Mouse (Mus musculus): ENCODE measurements around the gene Exosc3.
"Not testable (repeated sequence)": the region's sequence is repeated elsewhere in the genome, so short reads cannot be mapped to it uniquely, and the experiment has no call there.

The Exosc3 gene

GRCm38 (mm10) chr4:45342286-45343155 is at the start of gene Exosc3:
TSS of gene Exosc3 (minus strand) at chr4:45342732.
- peak; percentile 70 for ATAC-seq (ENCODE audit: insufficient number of reproducible peaks, low FRiP score, low TSS enrichment)

- no peak for ATAC-seq (ENCODE audit: insufficient number of reproducible peaks, low FRiP score, low TSS enrichment)
Measured at GRCm38 (mm10) chr4:45392099-45392498, 49.6 kb upstream of the Exosc3 start.

- not testable (repeated sequence) for ATAC-seq (ENCODE audit: insufficient number of reproducible peaks, low FRiP score, low TSS enrichment)
Measured at GRCm38 (mm10) chr4:45387296-45387695, 44.8 kb upstream of the Exosc3 start.

GRCm38 (mm10) chr4:45382133-45382532 is 39.6 kb upstream of the Exosc3 start:
- ATAC-seq (ENCODE audit: insufficient number of reproducible peaks, low FRiP score, low TSS enrichment): not testable (repeated sequence)

GRCm38 (mm10) chr4:45380903-45381580 is 38.5 kb upstream of the Exosc3 start:
- ATAC-seq (ENCODE audit: insufficient number of reproducible peaks, low FRiP score, low TSS enrichment): not testable (repeated sequence)

GRCm38 (mm10) chr4:45376573-45376972 is 34.0 kb upstream of the Exosc3 start:
- no peak for ATAC-seq (ENCODE audit: insufficient number of reproducible peaks, low FRiP score, low TSS enrichment)

- no peak for ATAC-seq (ENCODE audit: insufficient number of reproducible peaks, low FRiP score, low TSS enrichment)
Measured at GRCm38 (mm10) chr4:45374879-45375278, 32.3 kb upstream of the Exosc3 start.

GRCm38 (mm10) chr4:45371261-45371660 is 28.7 kb upstream of the Exosc3 start:
- no peak for ATAC-seq (ENCODE audit: insufficient number of reproducible peaks, low FRiP score, low TSS enrichment)

- ATAC-seq (ENCODE audit: insufficient number of reproducible peaks, low FRiP score, low TSS enrichment): no peak
Measured at GRCm38 (mm10) chr4:45356653-45357052, 14.1 kb upstream of the Exosc3 start.

GRCm38 (mm10) chr4:45341669-45342249 is 773 bp downstream of the Exosc3 start, which contains the start of gene Dcaf10:
TSS of gene Dcaf10 (plus strand) at chr4:45342101.
- peak; percentile 95 for ATAC-seq (ENCODE audit: insufficient number of reproducible peaks, low FRiP score, low TSS enrichment)

GRCm38 (mm10) chr4:45341226-45341625 is 1.3 kb downstream of the Exosc3 start:
- no peak for ATAC-seq (ENCODE audit: insufficient number of reproducible peaks, low FRiP score, low TSS enrichment)

GRCm38 (mm10) chr4:45332466-45332865 is 10.1 kb downstream of the Exosc3 start:
- ATAC-seq (ENCODE audit: insufficient number of reproducible peaks, low FRiP score, low TSS enrichment): no peak

- ATAC-seq (ENCODE audit: insufficient number of reproducible peaks, low FRiP score, low TSS enrichment): no peak
Measured at GRCm38 (mm10) chr4:45331139-45331538, 11.4 kb downstream of the Exosc3 start.

- ATAC-seq (ENCODE audit: insufficient number of reproducible peaks, low FRiP score, low TSS enrichment): peak; percentile 90
Measured at GRCm38 (mm10) chr4:45320159-45320816, 22.2 kb downstream of the Exosc3 start.

GRCm38 (mm10) chr4:45311056-45311455 is 31.5 kb downstream of the Exosc3 start:
- ATAC-seq (ENCODE audit: insufficient number of reproducible peaks, low FRiP score, low TSS enrichment): no peak

- ATAC-seq (ENCODE audit: insufficient number of reproducible peaks, low FRiP score, low TSS enrichment): no peak
Measured at GRCm38 (mm10) chr4:45308606-45309005, 33.9 kb downstream of the Exosc3 start.

- ATAC-seq (ENCODE audit: insufficient number of reproducible peaks, low FRiP score, low TSS enrichment): no peak
Measured at GRCm38 (mm10) chr4:45308046-45308445, 34.5 kb downstream of the Exosc3 start.

GRCm38 (mm10) chr4:45305536-45305935 is 37.0 kb downstream of the Exosc3 start:
- ATAC-seq (ENCODE audit: insufficient number of reproducible peaks, low FRiP score, low TSS enrichment): no peak

- ATAC-seq (ENCODE audit: insufficient number of reproducible peaks, low FRiP score, low TSS enrichment): peak; percentile 100
Measured at GRCm38 (mm10) chr4:45296662-45297564, 45.6 kb downstream of the Exosc3 start, which contains the start of gene Trmt10b. TSS of gene Trmt10b (plus strand) at chr4:45297127.

Data from cerebellum, adult (tissue).